In genomic region chr1:156473961-156474503, GRCm38 (mm10) we compare ENCODE assay signal across 7 mouse cellular contexts. TPM values are rescaled to one million over a fixed set of nuclear protein-coding genes. Genes with fewer than 3 reads are reported as not detected.
A peak's percentile ranks its signal among the peaks of the same experiment; 100 is the strongest.
DNase-seq lines count a peak whose midpoint lies in the region; ATAC-seq lines count a peak whose summit lies in the region.

Gene Soat1 (minus strand): TSS chr1:156474331.

- no peaks in the 10 kb centered on the region for H3K4me1 ChIP-seq in embryonic facial prominence, embryonic 11.5 days (ENCODE audit: control insufficient read depth, insufficient read depth, low read length)
- H3K4me1 ChIP-seq in limb, embryonic 11.5 days (ENCODE audit: control insufficient read depth, insufficient read depth, low read length) = 0 out of 2 replicates have a peak, but pooled peaks cover 5% of the 10 kb centered on the region
- H3K4me1 ChIP-seq in midbrain, embryonic 14.5 days (ENCODE audit: control insufficient read depth, insufficient read depth, low read length) = peaks cover 7% of the 10 kb centered on the region

- no peaks in the 10 kb centered on the region for H3K27me3 ChIP-seq in embryonic facial prominence, embryonic 11.5 days (ENCODE audit: control insufficient read depth, insufficient read depth, low read length)
- H3K27me3 ChIP-seq in limb, embryonic 11.5 days (ENCODE audit: control insufficient read depth, insufficient read depth, low read length) = no peaks in the 10 kb centered on the region
- H3K27me3 ChIP-seq in midbrain, embryonic 14.5 days (ENCODE audit: control insufficient read depth, insufficient read depth, low read length) = no peaks in the 10 kb centered on the region

- no peaks in the 10 kb centered on the region for H3K36me3 ChIP-seq in embryonic facial prominence, embryonic 11.5 days (replicated peaks; ENCODE audit: control insufficient read depth, insufficient read depth, low read depth, low read length)
- H3K36me3 ChIP-seq in limb, embryonic 11.5 days (ENCODE audit: control insufficient read depth, insufficient read depth, low read length) = no peaks in the 10 kb centered on the region
- no peaks in the 10 kb centered on the region for H3K36me3 ChIP-seq in midbrain, embryonic 14.5 days (ENCODE audit: control insufficient read depth, insufficient read depth, low read length)

- H3K9me3 ChIP-seq in embryonic facial prominence, embryonic 11.5 days (replicated peaks; ENCODE audit: control insufficient read depth, low read length) = no peaks in the 10 kb centered on the region
- H3K9me3 ChIP-seq in limb, embryonic 11.5 days (ENCODE audit: control insufficient read depth, low read length) = no peaks in the 10 kb centered on the region
- 0 out of 2 replicates have a peak, but pooled peaks cover 3% of the 10 kb centered on the region for H3K9me3 ChIP-seq in midbrain, embryonic 14.5 days (ENCODE audit: control insufficient read depth, low read length)

- H3K9ac ChIP-seq in embryonic facial prominence, embryonic 11.5 days (replicated peaks; ENCODE audit: low read length) = peak within 1 kb of the TSS; percentile 86
- peak within 1 kb of the TSS; percentile 91 for H3K9ac ChIP-seq in limb, embryonic 11.5 days (ENCODE audit: low read length)
- H3K9ac ChIP-seq in midbrain, embryonic 14.5 days (replicated peaks; ENCODE audit: low read length) = peak within 1 kb of the TSS; percentile 77

- peak; percentile 94 for DNase-seq in adrenal gland, postnatal 10 days
- peak; percentile 96 for DNase-seq in embryonic facial prominence, embryonic 11.5 days (ENCODE audit: low spot score)
- DNase-seq in heart, adult 11 months = peak; percentile 99
- peak; percentile 90 for DNase-seq in kidney, adult 18-20 months
- peak; percentile 93 for DNase-seq in limb, embryonic 11.5 days (ENCODE audit: low spot score)
- DNase-seq in midbrain, embryonic 14.5 days = peak; percentile 92
- peak; percentile 91 to 92 for DNase-seq in spleen, adult 18-20 months

- peak within 1 kb of the TSS; percentile 82 for H3K4me3 ChIP-seq in embryonic facial prominence, embryonic 11.5 days (ENCODE audit: low read depth, low read length)
- peak within 1 kb of the TSS; percentile 85 for H3K4me3 ChIP-seq in limb, embryonic 11.5 days (ENCODE audit: low read depth, low read length)
- peak within 1 kb of the TSS; percentile 85 for H3K4me3 ChIP-seq in midbrain, embryonic 14.5 days (replicated peaks; ENCODE audit: low read depth, low read length)

- WGBS in embryonic facial prominence, embryonic 11.5 days = under 1% methylated on average over 46 of the region's 46 CpGs
- WGBS in limb, embryonic 11.5 days = under 1% methylated on average over 44 of the region's 46 CpGs
- 0% methylated on average over 46 of the region's 46 CpGs for WGBS in midbrain, embryonic 14.5 days

- H3K4me2 ChIP-seq in embryonic facial prominence, embryonic 11.5 days (ENCODE audit: low read depth, low read length) = peak within 1 kb of the TSS; percentile 71
- peak within 1 kb of the TSS; percentile 55 for H3K4me2 ChIP-seq in limb, embryonic 11.5 days (ENCODE audit: low read depth, severe bottlenecking)
- H3K4me2 ChIP-seq in midbrain, embryonic 14.5 days (ENCODE audit: low read length) = peak within 1 kb of the TSS; percentile 75

- peak within 1 kb of the TSS; percentile 36; the same call in 1 of the 2 replicates for H3K27ac ChIP-seq in embryonic facial prominence, embryonic 11.5 days (replicated peaks; ENCODE audit: low read depth, low read length)
- H3K27ac ChIP-seq in limb, embryonic 11.5 days (replicated peaks; ENCODE audit: low read depth, low read length) = peak within 1 kb of the TSS; percentile 58; the same call in 1 of the 2 replicates
- H3K27ac ChIP-seq in midbrain, embryonic 14.5 days (replicated peaks; ENCODE audit: low read depth, low read length) = 0 out of 2 replicates have a peak within 1 kb of the TSS, but pooled peaks have one; percentile 55

- peak; percentile 97 for ATAC-seq in embryonic facial prominence, embryonic 11.5 days (replicated peaks; ENCODE audit: insufficient number of reproducible peaks, low FRiP score, low TSS enrichment, low read depth)
- ATAC-seq in limb, embryonic 11.5 days (ENCODE audit: insufficient number of reproducible peaks, low FRiP score, low TSS enrichment, low read depth) = peak; percentile 94
- ATAC-seq in midbrain, embryonic 14.5 days (ENCODE audit: low FRiP score, low TSS enrichment) = peak; percentile 98

RNA-seq across cellular contexts. Expression of gene Soat1, which starts in this region (rescaled TPM):
- 100 to 1,000 TPM; 353 to 427 TPM for total RNA-seq in adrenal gland, postnatal 10 days (2021)
- polyA plus RNA-seq in embryonic facial prominence, embryonic 11.5 days (2014; fragmentation: Nextera tagmentation; extraction: Ambion mirVana) = 25.3 and 31.5 TPM in 2 replicates
- polyA plus RNA-seq in limb, embryonic 11.5 days (2014; fragmentation: Nextera tagmentation; extraction: Ambion mirVana) = 27.6 TPM in 2 replicates
- polyA plus RNA-seq in midbrain, embryonic 14.5 days (2014; fragmentation: Nextera tagmentation; extraction: Ambion mirVana) = 6.9 and 10.9 TPM in 2 replicates

Comparison
In these comparisons a context has a peak if more than half of its experiments do, and no peak if none do; other contexts are left out.
1. Peak in every context shown above with its lines: DNase-seq, ATAC-seq, H3K4me3 ChIP-seq and H3K27ac ChIP-seq.